9 mouse cellular contexts compared by ENCODE assay signal in the genomic region with DNA sequence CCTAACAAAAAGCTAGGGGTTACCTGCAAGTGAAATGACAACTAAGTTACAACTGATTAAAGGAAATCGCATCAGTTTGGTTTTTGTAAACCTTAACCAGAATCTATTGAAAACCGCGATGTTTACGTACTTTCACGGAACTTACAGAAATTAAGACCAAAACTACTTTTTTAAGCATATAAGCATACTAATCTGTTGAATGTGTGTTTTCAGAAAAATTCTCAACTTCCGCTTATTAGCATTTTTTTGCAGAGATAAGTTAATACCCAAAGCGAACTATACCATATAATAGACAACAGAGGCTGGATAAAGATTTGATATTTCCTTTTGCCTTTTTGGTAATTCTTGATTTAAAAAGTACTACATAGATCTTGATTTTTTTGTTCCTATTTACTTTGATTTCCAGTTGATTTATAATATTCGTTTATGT. TPM values are rescaled to one million over a fixed set of nuclear protein-coding genes. Genes with fewer than 3 reads are reported as not detected.
DNase-seq lines count a peak whose midpoint lies in the region; ATAC-seq and TF ChIP-seq lines count a peak whose summit lies in the region.
"Had no signal": no experiment of that assay in that cellular context is flagged by ENCODE, and none has a peak within 500 bp of the region (broad histone marks: within the 10 kb centered on the region; RNA-seq: fewer than 3 reads in every experiment).

No protein-coding gene starts in this region.

- TF ChIP-seq CTCF in ES-Bruce4 (IDR thresholded peaks at IDR 0.05; ENCODE audit: low read depth, low read length) = no peak

- H3K36me3 ChIP-seq in heart, embryonic 14.5 days (ENCODE audit: control insufficient read depth, insufficient read depth, low read length) = 0 out of 2 replicates have a peak, but pooled peaks cover 7% of the 10 kb centered on the region
- H3K36me3 ChIP-seq in ES-Bruce4 (ENCODE audit: control insufficient read depth, insufficient read depth, low read length, poor library complexity, severe bottlenecking) = peaks cover 3% of the 10 kb centered on the region; the same call in 1 of the 2 replicates
- peaks cover 8% of the 10 kb centered on the region for H3K36me3 ChIP-seq in hindbrain, embryonic 10.5 days
- H3K36me3 ChIP-seq in midbrain, embryonic 10.5 days = no peaks in the 10 kb centered on the region; the same call in 1 of the 2 replicates

- peak overlapping the region; percentile 80 to 86 for H3K4me3 ChIP-seq in heart, embryonic 14.5 days (ENCODE audit: control insufficient read depth in 1 of 2, insufficient read depth in 1 of 2, low read depth in 1 of 2, low read length in 2 of 2)
- peak overlapping the region; percentile 93 for H3K4me3 ChIP-seq in ES-Bruce4 (ENCODE audit: low read depth, low read length)
- peak overlapping the region; percentile 96 for H3K4me3 ChIP-seq in hindbrain, embryonic 10.5 days
- H3K4me3 ChIP-seq in midbrain, embryonic 10.5 days = peak overlapping the region; percentile 94

- peak overlapping the region; percentile 94 to 99; a peak in 2 of 4 replicates for H3K27ac ChIP-seq in heart, embryonic 14.5 days (replicated peaks in 1 of 2; ENCODE audit: control insufficient read depth in 1 of 2, insufficient read depth in 1 of 2, low read depth in 2 of 2, low read length in 2 of 2)
- peak overlapping the region; percentile 40 for H3K27ac ChIP-seq in ES-Bruce4 (ENCODE audit: insufficient read depth, low read length)
- H3K27ac ChIP-seq in hindbrain, embryonic 10.5 days = peak overlapping the region; percentile 98
- peak overlapping the region; percentile 99 for H3K27ac ChIP-seq in midbrain, embryonic 10.5 days (replicated peaks)

- H3K9me3 ChIP-seq in heart, embryonic 14.5 days (ENCODE audit: control insufficient read depth, low read length) = no peaks in the 10 kb centered on the region
- H3K9me3 ChIP-seq in ES-Bruce4 (replicated peaks; ENCODE audit: control insufficient read depth, insufficient read depth, low read length, poor library complexity, severe bottlenecking) = no peaks in the 10 kb centered on the region
- no peaks in the 10 kb centered on the region for H3K9me3 ChIP-seq in hindbrain, embryonic 10.5 days
- H3K9me3 ChIP-seq in midbrain, embryonic 10.5 days (replicated peaks) = no peaks in the 10 kb centered on the region

- no peak for DNase-seq in heart, postnatal 25 days (ENCODE audit: low spot score)
- DNase-seq in hindbrain, embryonic 10.5 days (ENCODE audit: low spot score) = no peak
- no peak for DNase-seq in midbrain, embryonic 10.5 days (ENCODE audit: low spot score)
- no peak for DNase-seq in left cerebral cortex, adult 9 months (ENCODE audit: low spot score in 2 of 2)
- DNase-seq in spleen, adult 18-20 months = no peak
- DNase-seq in thymus, postnatal 25 days = no peak

- no peaks in the 10 kb centered on the region for H3K27me3 ChIP-seq in heart, embryonic 14.5 days (ENCODE audit: control insufficient read depth, insufficient read depth, low read length)
- H3K27me3 ChIP-seq in ES-Bruce4 (ENCODE audit: control insufficient read depth, insufficient read depth, low read length, poor library complexity, severe bottlenecking) = no peaks in the 10 kb centered on the region
- no peaks in the 10 kb centered on the region for H3K27me3 ChIP-seq in hindbrain, embryonic 10.5 days (ENCODE audit: insufficient read depth, poor library complexity, severe bottlenecking)
- no peaks in the 10 kb centered on the region for H3K27me3 ChIP-seq in midbrain, embryonic 10.5 days (ENCODE audit: low read depth, poor library complexity, severe bottlenecking)
- H3K27me3 ChIP-seq: Patski had no signal

- intact Hi-C loops in heart, postnatal 25 days (cut with DNase I) = no loop called here

- peak overlapping the region; percentile 93 for H3K9ac ChIP-seq in heart, embryonic 14.5 days (ENCODE audit: low read length)
- peak overlapping the region; percentile 92 for H3K9ac ChIP-seq in ES-Bruce4 (ENCODE audit: low read depth, poor library complexity, severe bottlenecking)

- 13% methylated on average over 8 of the region's 8 CpGs for WGBS in heart, embryonic 14.5 days
- 21% methylated on average over 8 of the region's 8 CpGs for WGBS in hindbrain, embryonic 10.5 days
- WGBS in midbrain, embryonic 10.5 days = 16% methylated on average over 8 of the region's 8 CpGs

- no peak for TF ChIP-seq EP300 in ES-Bruce4 (IDR thresholded peaks at IDR 0.05; ENCODE audit: insufficient read depth, low read depth, low read length)

- no peak for TF ChIP-seq POLR2A in ES-Bruce4 (IDR thresholded peaks at IDR 0.05; ENCODE audit: insufficient read depth, low read length)

- peak overlapping the region; percentile 92 for H3K4me2 ChIP-seq in heart, embryonic 14.5 days (ENCODE audit: low read length)

- H3K4me1 ChIP-seq in heart, embryonic 14.5 days (ENCODE audit: control insufficient read depth in 2 of 2, insufficient read depth in 2 of 2, low read length in 2 of 2) = peaks cover 7 to 13% of the 10 kb centered on the region in 2 experiments
- H3K4me1 ChIP-seq in ES-Bruce4 (ENCODE audit: control insufficient read depth, insufficient read depth, low read length) = no peaks in the 10 kb centered on the region
- peaks cover 30% of the 10 kb centered on the region for H3K4me1 ChIP-seq in hindbrain, embryonic 10.5 days (replicated peaks)
- H3K4me1 ChIP-seq in midbrain, embryonic 10.5 days = peaks cover 28% of the 10 kb centered on the region

- no peak for ATAC-seq in heart, embryonic 14.5 days (ENCODE audit: insufficient number of reproducible peaks, insufficient read depth, low FRiP score, low read depth)

RNA-seq across cellular contexts. Expression of a gene that starts 1.0 kb away (rescaled TPM):
- polyA plus RNA-seq in heart, embryonic 14.5 days (2014; fragmentation: Nextera tagmentation; extraction: Ambion mirVana) = 8.2 and 9.2 TPM in 2 replicates
- total RNA-seq in heart, postnatal 25 days (2021) = 10 to 100 TPM; 28.3 to 35.8 TPM
- polyA plus RNA-seq in ES-Bruce4 (2011; ENCODE audit: insufficient read depth, insufficient read length, low read depth, missing spikeins) = 95.7 and 98.2 TPM in 2 replicates
- 4.0 and 4.3 TPM in 2 replicates for polyA plus RNA-seq in hindbrain, embryonic 10.5 days (2016; fragmentation: Nextera tagmentation; extraction: Ambion mirVana)
- polyA plus RNA-seq in midbrain, embryonic 10.5 days (2016; fragmentation: Nextera tagmentation; extraction: Ambion mirVana) = 3.6 and 4.4 TPM in 2 replicates

Comparison
In these comparisons a context has a peak if more than half of its experiments do, and no peak if none do; other contexts are left out.
1. H3K27ac ChIP-seq: peak in every context shown above with its lines; median percentile 99 in midbrain, embryonic 10.5 days; 98 in hindbrain, embryonic 10.5 days; 96 in heart, embryonic 14.5 days; 40 in ES-Bruce4.